Mouse (Mus musculus): ENCODE data around the gene Birc3.

- TF ChIP-seq CTCF (IDR thresholded peaks at IDR 0.05; ENCODE audit: extremely low read depth, insufficient read length, insufficient replicate concordance, low read depth, low read length) = no peak
- TF ChIP-seq POLR2A (IDR thresholded peaks at IDR 0.05; ENCODE audit: low read depth, low read length) = no peak
Observed at GRCm38 (mm10) chr9:7882304-7882865, 9.4 kb upstream of the Birc3 start.

Measured in small intestine, adult 2 months (tissue).